Mouse (Mus musculus): ENCODE results near the gene Ttc22. TPM values are rescaled to one million over a fixed set of nuclear protein-coding genes. Genes with fewer than 3 reads are reported as not detected.

Ttc22 gene
- polyA plus RNA-seq, 1 experiment = 0.26 TPM

GRCm38 (mm10) chr4:106617056-106617455, 5.2 kb upstream of the Ttc22 start, which contains the start of gene Lexm:
Gene Lexm (minus strand): TSS chr4:106617241.
- 0 out of 2 replicates have a peak, but pooled peaks cover 2% of the 10 kb centered on the region for H3K4me1 ChIP-seq (ENCODE audit: control insufficient read depth, insufficient read depth, low read length)
- DNase-seq = no peak
- H3K27ac ChIP-seq (ENCODE audit: insufficient read depth, low read length) = no peak within 1 kb of the TSS
- 5% methylated on average over 19 of the region's 19 CpGs for WGBS
- H3K4me3 ChIP-seq (replicated peaks; ENCODE audit: insufficient read depth, low read depth, low read length) = no peak within 1 kb of the TSS
- H3K27me3 ChIP-seq (ENCODE audit: control insufficient read depth, insufficient read depth, low read length) = no peaks in the 10 kb centered on the region
- no peak for TF ChIP-seq POLR2A (IDR thresholded peaks at IDR 0.05; ENCODE audit: borderline replicate concordance, insufficient read depth, low read length)

- Histone ChIP-seq H3K4me3 (replicated peaks; ENCODE audit: insufficient read depth, low read depth, low read length) (no peak overlapping the region), H3K27me3 (ENCODE audit: control insufficient read depth, insufficient read depth, low read length) (no peaks in the 10 kb centered on the region; the same call in 1 of the 2 replicates), H3K27ac (ENCODE audit: insufficient read depth, low read length) (no peak overlapping the region), H3K4me1 (ENCODE audit: control insufficient read depth, insufficient read depth, low read length) (0 out of 2 replicates have a peak, but pooled peaks cover 7% of the 10 kb centered on the region)
- TF ChIP-seq POLR2A (IDR thresholded peaks at IDR 0.05; ENCODE audit: borderline replicate concordance, insufficient read depth, low read length) = no peak
- WGBS = 78% methylated on average over 4 of the region's 4 CpGs
- DNase-seq = no peak
Observed at GRCm38 (mm10) chr4:106618898-106619297, 3.3 kb upstream of the Ttc22 start.

- WGBS = 71% methylated on average over 3 of the region's 3 CpGs
- Histone ChIP-seq H3K27me3 (ENCODE audit: control insufficient read depth, insufficient read depth, low read length) (no peaks in the 10 kb centered on the region; the same call in 1 of the 2 replicates), H3K4me3 (replicated peaks; ENCODE audit: insufficient read depth, low read depth, low read length) (no peak overlapping the region), H3K27ac (ENCODE audit: insufficient read depth, low read length) (no peak overlapping the region), H3K4me1 (ENCODE audit: control insufficient read depth, insufficient read depth, low read length) (0 out of 2 replicates have a peak, but pooled peaks cover 7% of the 10 kb centered on the region)
- no peak for DNase-seq
- TF ChIP-seq CTCF (IDR thresholded peaks at IDR 0.05; ENCODE audit: borderline replicate concordance, insufficient read depth, low read depth, low read length) (no peak), POLR2A (IDR thresholded peaks at IDR 0.05; ENCODE audit: borderline replicate concordance, insufficient read depth, low read length) (no peak)
Observed at GRCm38 (mm10) chr4:106621428-106621827, 804 bp upstream of the Ttc22 start.

GRCm38 (mm10) chr4:106622712-106623111, 480 bp downstream of the Ttc22 start:
- Histone ChIP-seq H3K4me3 (replicated peaks; ENCODE audit: insufficient read depth, low read depth, low read length) (no peak overlapping the region), H3K4me1 (ENCODE audit: control insufficient read depth, insufficient read depth, low read length) (0 out of 2 replicates have a peak, but pooled peaks cover 7% of the 10 kb centered on the region), H3K27ac (ENCODE audit: insufficient read depth, low read length) (no peak overlapping the region), H3K27me3 (ENCODE audit: control insufficient read depth, insufficient read depth, low read length) (no peaks in the 10 kb centered on the region; the same call in 1 of the 2 replicates)
- no peak for DNase-seq
- 10% methylated on average over 28 of the region's 28 CpGs for WGBS
- TF ChIP-seq CTCF (IDR thresholded peaks at IDR 0.05; ENCODE audit: borderline replicate concordance, insufficient read depth, low read depth, low read length) (no peak), POLR2A (IDR thresholded peaks at IDR 0.05; ENCODE audit: borderline replicate concordance, insufficient read depth, low read length) (no peak)

- WGBS = 97% methylated on average over 10 of the region's 10 CpGs
Observed at GRCm38 (mm10) chr4:106624271-106624670, 2.0 kb downstream of the Ttc22 start.

GRCm38 (mm10) chr4:106627809-106628208, 5.6 kb downstream of the Ttc22 start:
- Histone ChIP-seq H3K27ac (ENCODE audit: insufficient read depth, low read length) (no peak overlapping the region), H3K4me3 (replicated peaks; ENCODE audit: insufficient read depth, low read depth, low read length) (no peak overlapping the region), H3K4me1 (ENCODE audit: control insufficient read depth, insufficient read depth, low read length) (peaks cover 6% of the 10 kb centered on the region), H3K27me3 (ENCODE audit: control insufficient read depth, insufficient read depth, low read length) (no peaks in the 10 kb centered on the region)
- 55% methylated on average over 5 of the region's 5 CpGs for WGBS
- no peak for TF ChIP-seq POLR2A (IDR thresholded peaks at IDR 0.05; ENCODE audit: borderline replicate concordance, insufficient read depth, low read length)
- TF ChIP-seq CTCF (IDR thresholded peaks at IDR 0.05; ENCODE audit: borderline replicate concordance, insufficient read depth, low read depth, low read length) = no peak
- no peak for DNase-seq

More at GRCm38 (mm10) chr4:106624271-106624670, 2.0 kb downstream of the Ttc22 start:
- Histone ChIP-seq H3K27me3 (ENCODE audit: control insufficient read depth, insufficient read depth, low read length) (no peaks in the 10 kb centered on the region; the same call in 1 of the 2 replicates), H3K4me1 (ENCODE audit: control insufficient read depth, insufficient read depth, low read length) (0 out of 2 replicates have a peak, but pooled peaks cover 7% of the 10 kb centered on the region), H3K27ac (ENCODE audit: insufficient read depth, low read length) (no peak overlapping the region), H3K4me3 (replicated peaks; ENCODE audit: insufficient read depth, low read depth, low read length) (no peak overlapping the region)
- no peak for DNase-seq
- TF ChIP-seq POLR2A (IDR thresholded peaks at IDR 0.05; ENCODE audit: borderline replicate concordance, insufficient read depth, low read length) (no peak), CTCF (IDR thresholded peaks at IDR 0.05; ENCODE audit: borderline replicate concordance, insufficient read depth, low read depth, low read length) (no peak)

GRCm38 (mm10) chr4:106628650-106629360, 6.6 kb downstream of the Ttc22 start:
- 68% methylated on average over 9 of the region's 9 CpGs for WGBS
- Histone ChIP-seq H3K4me1 (ENCODE audit: control insufficient read depth, insufficient read depth, low read length) (peaks cover 6% of the 10 kb centered on the region), H3K27ac (ENCODE audit: insufficient read depth, low read length) (no peak overlapping the region), H3K27me3 (ENCODE audit: control insufficient read depth, insufficient read depth, low read length) (no peaks in the 10 kb centered on the region), H3K4me3 (replicated peaks; ENCODE audit: insufficient read depth, low read depth, low read length) (no peak overlapping the region)
- DNase-seq = no peak
- TF ChIP-seq CTCF (IDR thresholded peaks at IDR 0.05; ENCODE audit: borderline replicate concordance, insufficient read depth, low read depth, low read length) (no peak), POLR2A (IDR thresholded peaks at IDR 0.05; ENCODE audit: borderline replicate concordance, insufficient read depth, low read length) (no peak)

GRCm38 (mm10) chr4:106629374-106629773, 7.1 kb downstream of the Ttc22 start:
- Histone ChIP-seq H3K27me3 (ENCODE audit: control insufficient read depth, insufficient read depth, low read length) (no peaks in the 10 kb centered on the region), H3K27ac (ENCODE audit: insufficient read depth, low read length) (no peak overlapping the region), H3K4me1 (ENCODE audit: control insufficient read depth, insufficient read depth, low read length) (peaks cover 6% of the 10 kb centered on the region), H3K4me3 (replicated peaks; ENCODE audit: insufficient read depth, low read depth, low read length) (no peak overlapping the region)
- no peak for DNase-seq
- TF ChIP-seq POLR2A (IDR thresholded peaks at IDR 0.05; ENCODE audit: borderline replicate concordance, insufficient read depth, low read length) (no peak), CTCF (IDR thresholded peaks at IDR 0.05; ENCODE audit: borderline replicate concordance, insufficient read depth, low read depth, low read length) (no peak)
- 87% methylated on average over 5 of the region's 5 CpGs for WGBS
